Mouse (Mus musculus) ES-Bruce4 (cell line): ENCODE measurements around the gene Bckdha.

Experiments
- CTCF ChIP-seq: IDR thresholded peaks from one replicate; pipeline ENCODE4 v1.8.1; 2011; ENCODE audit warnings: low read depth, low read length
- EP300 ChIP-seq: IDR thresholded peaks from 2 replicates; pipeline ENCODE4 v1.6.1; 2011; ENCODE audit warnings: low read depth, low read length; ENCODE audit not compliant: insufficient read depth
- POLR2A ChIP-seq: IDR thresholded peaks from one replicate; pipeline ENCODE4 v1.8.1; 2011; ENCODE audit warnings: low read length; ENCODE audit not compliant: insufficient read depth

DNA sequence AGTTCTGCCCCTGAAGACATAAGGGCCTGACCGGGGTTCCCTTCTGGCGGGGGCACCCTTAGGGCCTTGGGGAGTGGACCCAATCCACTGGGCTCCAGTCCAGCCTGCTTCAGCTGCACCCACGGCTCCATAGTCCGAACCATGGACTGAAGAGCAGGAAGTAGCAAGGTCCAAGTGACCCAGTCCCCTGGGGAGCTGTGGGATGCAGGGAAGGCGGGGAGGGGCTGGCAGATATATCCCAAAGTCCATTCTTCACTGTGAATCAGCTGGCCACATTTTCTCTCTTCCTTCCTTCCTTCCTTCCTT, 43.1 kb downstream of the Bckdha start, which contains the start of gene Erich4:
- TF ChIP-seq POLR2A (no peak), CTCF (no peak), EP300 (no peak)
